Mouse (Mus musculus) CH12.LX (cell line): ENCODE data around the gene Zfp1. TPM values are rescaled to one million over a fixed set of nuclear protein-coding genes. Genes with fewer than 3 reads are reported as not detected.

Source experiments
- DNase-seq: peaks from one replicate; pipeline ENCODE4 v3.0.0-alpha.2; 2013; ENCODE audit errors: extremely low read depth
- H3K27ac ChIP-seq: 2 replicates; pipeline ENCODE4 v1.5.1; 2012; ENCODE audit warnings: low read depth, mild to moderate bottlenecking, control low read depth, moderate library complexity; ENCODE audit not compliant: insufficient read depth
- H3K27me3 ChIP-seq: replicated peaks from 2 replicates; pipeline ENCODE3; 2012; ENCODE audit warnings: inconsistent platforms
- H3K36me3 ChIP-seq, 2 experiments: replicated peaks in 1 of 2; 2 replicates each; pipeline versions ENCODE3 to v1.6.1; 2012; ENCODE audit warnings: inconsistent platforms in 1 of 2, low read length in 1 of 2, mild to moderate bottlenecking in 1 of 2, mixed read lengths in 1 of 2, moderate library complexity in 1 of 2; ENCODE audit not compliant: control insufficient read depth in 1 of 2, insufficient read depth in 1 of 2
- H3K4me1 ChIP-seq, 2 experiments: 2 replicates each; pipeline ENCODE4 v1.6.1; 2012; ENCODE audit warnings: inconsistent platforms in 1 of 2, moderate library complexity in 1 of 2; ENCODE audit not compliant: insufficient read depth in 2 of 2, control insufficient read depth in 1 of 2
- H3K4me2 ChIP-seq: 2 replicates; pipeline ENCODE4 v1.6.1; 2012; ENCODE audit warnings: low read depth, mild to moderate bottlenecking, control low read depth; ENCODE audit not compliant: poor library complexity, insufficient read depth, severe bottlenecking
- H3K4me3 ChIP-seq, 3 experiments: fragments of 150-350 bp in 1 of 3; sonication (generic) in 1 of 3; replicated peaks in 1 of 3; 2 replicates each; pipeline versions ENCODE3 to v1.5.1; 2011 to 2012; ENCODE audit warnings: low read depth in 2 of 3, low read length in 2 of 3, mild to moderate bottlenecking in 2 of 3, moderate library complexity in 2 of 3, control low read depth in 1 of 3, improper control_type of control experiment in 1 of 3, inconsistent platforms in 1 of 3, mixed read lengths in 1 of 3; ENCODE audit not compliant: poor library complexity in 1 of 3
- H3K79me2 ChIP-seq: replicated peaks from 2 replicates; pipeline ENCODE4 v1.6.1; 2012; ENCODE audit warnings: mild to moderate bottlenecking, moderate library complexity; ENCODE audit not compliant: control insufficient read depth, poor library complexity, insufficient read depth, severe bottlenecking; ENCODE audit errors: extremely low read depth
- H3K9ac ChIP-seq: 2 replicates; pipeline ENCODE4 v1.6.1; 2012; ENCODE audit warnings: low read depth, mild to moderate bottlenecking, control low read depth, moderate library complexity; ENCODE audit not compliant: insufficient read depth
- H3K9me3 ChIP-seq: replicated peaks from 2 replicates; pipeline ENCODE3; 2012; ENCODE audit warnings: low read length, inconsistent platforms, mixed read lengths
- CHD1 ChIP-seq: IDR thresholded peaks from 2 replicates; pipeline ENCODE4 v1.6.1; 2012; ENCODE audit warnings: low read depth, low read length, improper control_type of control experiment, inconsistent platforms
- CTCF ChIP-seq, 2 experiments: IDR thresholded peaks in 1 of 2; conservative IDR thresholded peaks in 1 of 2; 2 replicates each; pipeline ENCODE4 v1.5.1; 2011 to 2012; ENCODE audit warnings: low read depth in 2 of 2, low read length in 2 of 2, improper control_type of control experiment in 1 of 2, inconsistent platforms in 1 of 2, mild to moderate bottlenecking in 1 of 2, moderate library complexity in 1 of 2
- EP300 ChIP-seq: IDR thresholded peaks from 2 replicates; pipeline ENCODE4 v1.6.1; 2011; ENCODE audit warnings: low read length, improper control_type of control experiment
- IRF4 ChIP-seq: IDR thresholded peaks from 2 replicates; pipeline ENCODE4 v1.6.1; 2014; ENCODE audit warnings: low read depth, mild to moderate bottlenecking, inconsistent platforms, low read length, improper control_type of control experiment
- JUND ChIP-seq: conservative IDR thresholded peaks from 2 replicates; pipeline ENCODE4 v1.6.1; 2011; ENCODE audit warnings: low read depth, low read length, improper control_type of control experiment
- MAFK ChIP-seq: IDR thresholded peaks from 2 replicates; pipeline ENCODE4 v1.6.1; 2011; ENCODE audit warnings: low read length, improper control_type of control experiment; ENCODE audit not compliant: insufficient replicate concordance
- MAX ChIP-seq: IDR thresholded peaks from 2 replicates; pipeline ENCODE4 v1.6.1; 2011; ENCODE audit warnings: low read length, improper control_type of control experiment
- MAZ ChIP-seq: IDR thresholded peaks from 2 replicates; pipeline ENCODE4 v1.6.1; 2012; ENCODE audit warnings: low read depth, mild to moderate bottlenecking, inconsistent platforms, low read length, improper control_type of control experiment, moderate library complexity
- MEF2A ChIP-seq: IDR thresholded peaks from 2 replicates; pipeline ENCODE4 v1.6.1; 2014; ENCODE audit warnings: low read depth, mild to moderate bottlenecking, inconsistent platforms, low read length, improper control_type of control experiment, borderline replicate concordance
- MYC ChIP-seq: IDR thresholded peaks from 2 replicates; pipeline ENCODE4 v1.6.1; 2011; ENCODE audit warnings: low read depth, mild to moderate bottlenecking, improper control_type of control experiment, low read length
- PAX5 ChIP-seq: IDR thresholded peaks from 2 replicates; pipeline ENCODE4 v1.6.1; 2012; ENCODE audit warnings: low read length, inconsistent platforms, mixed read lengths
- RAD21 ChIP-seq: IDR thresholded peaks from 2 replicates; pipeline ENCODE4 v1.6.1; 2011; ENCODE audit warnings: low read depth, mild to moderate bottlenecking, low read length, improper control_type of control experiment, moderate library complexity
- SMC3 ChIP-seq: IDR thresholded peaks from 2 replicates; pipeline ENCODE4 v1.6.1; 2011; ENCODE audit warnings: low read depth, low read length, improper control_type of control experiment
- ZC3H11A ChIP-seq: IDR thresholded peaks from 2 replicates; pipeline ENCODE4 v1.6.1; 2012; ENCODE audit warnings: low read depth, mild to moderate bottlenecking, inconsistent platforms, low read length, improper control_type of control experiment
- ZKSCAN1 ChIP-seq: IDR thresholded peaks from 2 replicates; pipeline ENCODE4 v1.6.1; 2012; ENCODE audit warnings: low read depth, inconsistent platforms, low read length, improper control_type of control experiment, borderline replicate concordance
- ZNF384 ChIP-seq: IDR thresholded peaks from 2 replicates; pipeline ENCODE4 v1.6.1; 2012; ENCODE audit warnings: low read depth, low read length, improper control_type of control experiment, inconsistent platforms
- dilution Hi-C: fragments of 300-500 bp; cut with MboI; formaldehyde crosslinking; loops from 2 replicates; pipeline ENCODE4 v1.14.3; 2020; ENCODE audit warnings: low sequenced_read_pairs; ENCODE audit not compliant: extremely low pct_unique_long_range_greater_than_20kb, extremely low pct_ligation_motif_present
- in situ Hi-C: fragments of 300-500 bp; cut with MboI; formaldehyde crosslinking; loops from 3 replicates; pipeline ENCODE4 v1.14.3; 2019; ENCODE audit warnings: low sequenced_read_pairs, low pct_ligation_motif_present, low pct_unique_long_range_greater_than_20kb, mixed read lengths
- polyA plus RNA-seq: library from polyadenylated mRNA; unstranded; fragments of >175 nt; gene quantifications from 2 replicates; pipeline ENCODE4 v1.2.1, GENCODE M21; 2012; ENCODE audit warnings: low read depth; ENCODE audit not compliant: insufficient read length
- total RNA-seq, 2 experiments: library from RNA; depleted of rRNA; stranded (reverse); fragments of 300-350 nt in 1 of 2; fragments of >200 nt in 1 of 2; gene quantifications; 2 replicates each; pipeline ENCODE4 v1.2.3; 2012 to 2014

The Zfp1 gene
- total and polyA plus RNA-seq, 3 experiments, result 9.2 to 16.7 (median 14.5) TPM

GRCm38 (mm10) chr8:111630105-111630521 is 13.1 kb upstream of the Zfp1 start, which contains the start of gene Ldhd:
Gene Ldhd, minus strand, starts transcription at chr8:111630374.
- peaks cover 7% of the 10 kb centered on the region for H3K9me3 ChIP-seq
- no peaks in the 10 kb centered on the region for H3K36me3 ChIP-seq
- no peak within 1 kb of the TSS for H3K4me2 ChIP-seq
- no peak within 1 kb of the TSS for H3K27ac ChIP-seq
- H3K4me3 ChIP-seq, result no peak within 1 kb of the TSS
- H3K79me2 ChIP-seq, result no peaks in the 10 kb centered on the region
- in situ Hi-C loops (no loop called here), dilution Hi-C loops (no loop called here)
- no peak within 1 kb of the TSS for H3K9ac ChIP-seq
- DNase-seq, result no peak
- TF ChIP-seq ZKSCAN1 (no peak), CHD1 (no peak), MAFK (no peak), IRF4 (no peak), MAZ (no peak), RAD21 (no peak), SMC3 (no peak), PAX5 (no peak), MAX (no peak), JUND (no peak)
- H3K27me3 ChIP-seq, result no peaks in the 10 kb centered on the region
- peaks cover 0 to 12% of the 10 kb centered on the region in 2 experiments; a peak in 2 of 4 replicates for H3K4me1 ChIP-seq

GRCm38 (mm10) chr8:111631589-111631988 is 11.6 kb upstream of the Zfp1 start:
- Histone ChIP-seq H3K27ac (no peak overlapping the region), H3K4me3 (no peak overlapping the region), H3K4me1 (peaks cover 0 to 7% of the 10 kb centered on the region in 2 experiments; a peak in 2 of 4 replicates), H3K27me3 (no peaks in the 10 kb centered on the region), H3K9ac (no peak overlapping the region), H3K36me3 (no peaks in the 10 kb centered on the region), H3K9me3 (peaks cover 7% of the 10 kb centered on the region), H3K79me2 (no peaks in the 10 kb centered on the region), H3K4me2 (no peak overlapping the region)
- no peak for TF ChIP-seq MEF2A
- TF ChIP-seq ZNF384, result no peak
- no peak for TF ChIP-seq MAFK
- no peak for TF ChIP-seq ZC3H11A
- TF ChIP-seq CTCF (conservative IDR thresholded peaks at IDR 0.05 in 1 of 2, IDR thresholded peaks at IDR 0.05 in 1 of 2; ENCODE audit: low read depth in 2 of 2, low read length in 2 of 2), result no peak
- no peak for TF ChIP-seq EP300
- no peak for TF ChIP-seq IRF4
- no peak for TF ChIP-seq MAZ
- TF ChIP-seq MYC, result no peak
- dilution Hi-C loops, result no loop called here
- no peak for DNase-seq
- in situ Hi-C loops, result no loop called here
